Mouse (Mus musculus) granulocyte monocyte progenitor cell, adult 5-6 weeks (primary cell): Measurements from ENCODE around the gene Cfap161. TPM values are rescaled to one million over a fixed set of nuclear protein-coding genes. Genes with fewer than 3 reads are reported as not detected.
A peak's percentile ranks its signal among the peaks of the same experiment; 100 is the strongest.

Experiments
- ATAC-seq: replicated peaks from 2 replicates; pipeline ENCODE4 v1.8.0; 2016; ENCODE audit warnings: mild to moderate bottlenecking, moderate TSS enrichment, inconsistent platforms; ENCODE audit not compliant: poor library complexity, severe bottlenecking
- total RNA-seq, 2 experiments: library from RNA; stranded (forward) in 1 of 2; stranded (reverse) in 1 of 2; fragments of 200-712, 200-1000 nt in 1 of 2; fragments of >200 nt in 1 of 2; fragmentation: Nextera tagmentation in 1 of 2; gene quantifications; 2 replicates each; pipeline ENCODE4 v1.2.3; 2014 to 2017

The Cfap161 gene
- total RNA-seq, 2 experiments from 2014 or later = not detected

DNA sequence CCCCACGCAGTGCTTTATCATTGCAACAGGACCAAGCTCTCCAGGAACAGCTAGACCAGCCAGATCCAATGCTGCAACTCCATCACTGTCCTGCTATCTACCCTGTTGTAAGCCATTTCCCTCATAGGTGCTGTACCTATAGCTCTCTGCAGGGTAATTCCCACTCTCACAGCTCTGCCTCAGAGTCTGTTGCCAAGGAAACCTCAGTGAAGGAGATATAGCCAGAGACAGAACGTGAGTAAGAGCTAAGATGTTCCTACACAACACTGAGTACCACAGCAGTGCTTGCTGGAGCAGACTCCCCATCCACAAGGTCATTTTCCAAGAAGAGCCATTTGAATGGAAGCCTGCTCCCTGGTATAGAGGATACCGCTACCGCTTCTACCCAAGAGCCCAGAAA is 50.4 kb downstream of the Cfap161 start:
- ATAC-seq = no peak

DNA sequence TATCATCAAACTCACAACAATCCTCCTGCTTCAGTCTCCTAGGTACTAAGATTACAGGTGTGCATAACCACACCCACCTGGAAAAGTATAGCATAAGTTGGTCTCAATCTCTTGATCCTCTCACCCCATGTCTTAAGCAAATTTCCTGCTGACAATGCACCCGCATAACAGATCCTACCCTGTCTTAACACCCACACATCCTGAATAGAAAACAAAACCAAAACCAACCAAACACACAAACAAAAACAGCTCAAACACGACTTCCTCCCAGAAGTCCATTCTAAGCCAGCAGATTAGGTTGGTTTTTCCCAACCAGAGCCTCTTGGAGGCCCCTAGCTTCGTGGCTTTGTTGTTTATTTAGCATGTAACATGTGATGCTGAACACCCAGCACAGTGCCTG is 52.0 kb downstream of the Cfap161 start:
- no peak for ATAC-seq

- ATAC-seq = no peak
These were observed 52.7 kb downstream of the Cfap161 start for GRCm38 (mm10) chr7:83742026-83742425.

- ATAC-seq = no peak
These were observed 54.9 kb downstream of the Cfap161 start for GRCm38 (mm10) chr7:83739680-83740310.

- ATAC-seq = no peak
These were observed 55.8 kb downstream of the Cfap161 start for GRCm38 (mm10) chr7:83738623-83739462.

DNA sequence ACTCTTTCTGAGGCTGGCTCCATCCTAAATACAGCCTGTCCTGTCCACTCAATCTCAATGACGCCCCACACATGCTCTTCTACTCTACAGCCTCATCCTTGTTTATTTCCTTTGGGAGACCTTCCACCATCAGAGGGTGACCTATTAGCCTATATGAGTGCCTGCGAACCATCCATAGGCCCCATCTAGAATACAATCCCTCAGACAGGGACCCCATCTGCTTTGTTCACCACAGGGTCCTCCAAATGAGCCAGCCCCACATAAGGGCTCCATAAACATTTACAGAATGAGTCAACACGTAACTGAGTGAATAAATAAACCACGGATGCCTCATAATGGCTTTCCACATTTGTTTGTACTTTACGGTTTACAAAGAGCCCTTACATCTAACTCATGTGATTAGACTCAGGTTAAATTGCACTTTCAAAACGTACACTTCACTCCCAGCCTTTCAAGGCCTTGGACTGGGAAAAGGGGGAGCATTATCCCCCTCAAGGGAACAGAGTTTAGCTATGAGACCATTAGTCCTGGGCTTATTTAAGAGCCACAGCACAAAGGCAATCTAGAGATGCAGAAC is 56.7 kb downstream of the Cfap161 start:
- no peak for ATAC-seq

- ATAC-seq = no peak
These were observed 58.2 kb downstream of the Cfap161 start for GRCm38 (mm10) chr7:83736341-83737115.

- ATAC-seq = no peak
These were observed 59.4 kb downstream of the Cfap161 start for GRCm38 (mm10) chr7:83735108-83735781.

- ATAC-seq = no peak
These were observed 60.0 kb downstream of the Cfap161 start for GRCm38 (mm10) chr7:83734671-83735082.

DNA sequence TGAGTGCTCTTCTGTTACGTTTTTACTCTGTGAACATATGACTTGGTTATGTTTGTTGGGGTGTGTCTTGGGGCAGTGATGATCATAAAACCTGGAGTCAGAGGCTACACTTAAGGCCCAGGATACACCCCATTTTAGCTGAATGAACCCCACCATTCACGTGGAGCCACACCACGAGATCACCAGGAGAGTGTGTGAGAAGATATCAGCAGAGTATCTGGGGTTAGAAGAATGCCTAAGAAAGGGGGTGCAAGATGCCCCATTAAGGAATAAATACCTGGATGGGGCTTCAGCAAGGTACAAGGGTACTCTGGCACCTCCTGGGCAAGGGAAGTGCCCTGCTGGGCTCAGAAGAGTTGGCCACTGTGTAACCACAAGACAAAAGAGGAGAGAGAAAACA is 60.4 kb downstream of the Cfap161 start:
- no peak for ATAC-seq

- ATAC-seq = no peak
These were observed 61.9 kb downstream of the Cfap161 start for GRCm38 (mm10) chr7:83732781-83733180.

DNA sequence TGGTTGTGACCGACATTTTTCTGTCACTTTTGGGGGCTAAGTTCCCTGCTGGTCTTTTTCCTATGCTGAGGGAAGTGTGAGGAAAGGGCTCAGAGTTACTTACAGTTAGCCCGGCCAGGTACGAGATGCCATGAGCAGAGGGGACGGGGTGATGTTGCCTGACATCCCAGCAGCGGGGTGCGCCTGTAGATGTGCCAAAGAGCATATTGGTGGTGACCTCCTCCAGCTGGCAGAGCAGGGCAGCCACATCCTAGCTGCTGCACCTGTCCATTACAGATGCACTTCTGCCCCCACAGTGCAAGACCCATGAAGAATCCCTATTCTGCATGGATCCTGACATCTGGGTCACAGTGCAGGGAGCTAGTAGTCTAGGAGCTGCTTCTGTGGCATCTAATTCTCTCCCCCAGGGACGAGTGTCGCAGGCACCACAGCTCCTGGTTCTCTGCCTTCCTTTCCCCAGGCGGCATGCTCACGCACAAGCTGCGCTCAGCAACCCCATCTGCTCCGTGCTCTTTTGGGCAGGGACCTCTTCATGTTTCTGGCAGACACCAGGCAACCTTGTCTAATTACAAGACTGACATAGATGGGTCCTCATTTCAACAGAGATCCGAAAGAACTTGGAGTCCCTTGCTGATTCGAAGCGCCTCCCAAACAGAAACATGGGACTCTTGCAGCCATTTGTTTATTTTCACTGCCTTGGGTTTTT is 62.6 kb downstream of the Cfap161 start:
- ATAC-seq = no peak

- no peak for ATAC-seq
These were observed 63.4 kb downstream of the Cfap161 start for GRCm38 (mm10) chr7:83731297-83731696.

- 0 out of 2 replicates have a peak, but pooled peaks have one; percentile 18 for ATAC-seq
These were observed 67.6 kb downstream of the Cfap161 start for GRCm38 (mm10) chr7:83726936-83727632.

GRCm38 (mm10) chr7:83725801-83726200 is 68.9 kb downstream of the Cfap161 start:
- no peak for ATAC-seq

- ATAC-seq = no peak
These were observed 70.1 kb downstream of the Cfap161 start for GRCm38 (mm10) chr7:83724541-83724940.
